Mouse (Mus musculus) stomach, postnatal 0 days (tissue): Measurements from ENCODE around the gene Slc24a3.
A peak's percentile ranks its signal among the peaks of the same experiment; 100 is the strongest.

ENCODE experiments used
- CTCF ChIP-seq: IDR thresholded peaks from 2 replicates; pipeline ENCODE4 v1.5.1; 2016; ENCODE audit warnings: antibody characterized with exemption, low read depth, mild to moderate bottlenecking, moderate library complexity
- EP300 ChIP-seq: optimal IDR thresholded peaks from 2 replicates; pipeline ENCODE3; 2016; ENCODE audit warnings: antibody characterized with exemption

DNA sequence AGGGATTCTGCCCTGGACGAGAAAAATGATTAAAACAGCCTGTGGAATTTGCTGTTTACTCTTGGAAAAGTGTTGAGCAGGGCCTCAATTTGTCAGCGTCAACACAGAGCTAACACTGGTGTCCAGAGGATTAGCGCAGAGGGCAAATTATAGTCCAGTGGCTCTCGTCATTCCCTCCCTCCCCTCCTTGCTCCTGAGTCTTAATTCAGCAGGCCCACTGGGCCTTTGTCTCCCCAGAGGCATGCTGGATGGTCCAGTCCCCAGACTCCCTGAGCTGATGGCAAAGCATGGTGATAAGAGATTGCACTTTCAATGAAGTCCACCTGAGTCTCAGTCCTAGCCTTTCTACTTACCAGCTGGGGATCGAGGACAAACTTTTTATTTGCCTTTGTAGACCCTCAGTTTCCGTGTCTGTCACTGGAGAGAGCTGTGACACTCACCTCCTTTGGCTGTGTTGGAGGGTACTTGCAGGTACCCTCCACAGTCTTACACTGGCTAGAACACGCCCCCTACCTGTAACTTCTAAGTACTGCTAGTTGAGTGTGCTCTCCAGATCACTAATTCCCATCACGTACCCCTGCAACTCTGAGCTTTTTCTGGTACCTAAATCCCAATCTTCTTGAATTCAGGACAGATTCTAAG lies 289.7 kb downstream of the Slc24a3 start:
- TF ChIP-seq CTCF (peak; percentile 49), EP300 (no peak)
